Mouse (Mus musculus) testis, postnatal 10 days (tissue): ENCODE data around the gene Syce1l.
A peak's percentile ranks its signal among the peaks of the same experiment; 100 is the strongest.

Experiments used
- DNase-seq: peaks from one replicate; pipeline ENCODE4 v3.0.0; 2021; ENCODE audit warnings: low spot score

The Syce1l gene

GRCm38 (mm10) chr8:113642926-113643325, at the start of gene Syce1l:
Gene Syce1l (plus strand): TSS chr8:113643213.
- no peak for DNase-seq

- no peak for DNase-seq
Observed at GRCm38 (mm10) chr8:113598401-113598800, 44.6 kb upstream of the Syce1l start.

- no peak for DNase-seq
Observed at GRCm38 (mm10) chr8:113632634-113633033, 10.4 kb upstream of the Syce1l start.

GRCm38 (mm10) chr8:113634161-113634560, 8.9 kb upstream of the Syce1l start:
- no peak for DNase-seq

GRCm38 (mm10) chr8:113634670-113635591, 8.1 kb upstream of the Syce1l start, which contains the start of gene Mon1b:
Gene Mon1b (plus strand): TSS chr8:113635587.
- DNase-seq = peak; percentile 97

GRCm38 (mm10) chr8:113635592-113636279, 7.3 kb upstream of the Syce1l start:
- peak; percentile 63 for DNase-seq

GRCm38 (mm10) chr8:113636280-113636628, 6.8 kb upstream of the Syce1l start:
- no peak for DNase-seq

GRCm38 (mm10) chr8:113640357-113640756, 2.7 kb upstream of the Syce1l start:
- DNase-seq = no peak

GRCm38 (mm10) chr8:113643479-113644210, 632 bp downstream of the Syce1l start:
- no peak for DNase-seq

GRCm38 (mm10) chr8:113645220-113645619, 2.2 kb downstream of the Syce1l start:
- DNase-seq = no peak

GRCm38 (mm10) chr8:113652450-113652849, 9.4 kb downstream of the Syce1l start:
- DNase-seq = no peak

- DNase-seq = no peak
Observed at GRCm38 (mm10) chr8:113653151-113653550, 10.1 kb downstream of the Syce1l start.

- no peak for DNase-seq
Observed at GRCm38 (mm10) chr8:113656154-113656553, 13.1 kb downstream of the Syce1l start.

GRCm38 (mm10) chr8:113656681-113657298, 13.8 kb downstream of the Syce1l start:
- DNase-seq = no peak

GRCm38 (mm10) chr8:113660128-113660527, 17.1 kb downstream of the Syce1l start:
- DNase-seq = no peak

GRCm38 (mm10) chr8:113664544-113664943, 21.5 kb downstream of the Syce1l start:
- DNase-seq = peak; percentile 90

GRCm38 (mm10) chr8:113665036-113665435, 22.0 kb downstream of the Syce1l start:
- no peak for DNase-seq

GRCm38 (mm10) chr8:113665951-113666350, 22.9 kb downstream of the Syce1l start:
- no peak for DNase-seq

GRCm38 (mm10) chr8:113666714-113667432, 23.9 kb downstream of the Syce1l start:
- DNase-seq = no peak

GRCm38 (mm10) chr8:113669924-113670323, 26.9 kb downstream of the Syce1l start:
- no peak for DNase-seq

- no peak for DNase-seq
Observed at GRCm38 (mm10) chr8:113672599-113673255, 29.7 kb downstream of the Syce1l start.
